Mouse (Mus musculus): ENCODE measurements around the gene Pam. TPM values are rescaled to one million over a fixed set of nuclear protein-coding genes. Genes with fewer than 3 reads are reported as not detected.
A peak's percentile ranks its signal among the peaks of the same experiment; 100 is the strongest.
"Not testable (repeated sequence)": the region's sequence is repeated elsewhere in the genome, so short reads cannot be mapped to it uniquely, and the experiment has no call there.

Pam gene
- total RNA-seq, 2 experiments from 2014 or later = 85.6 to 88.1 TPM

GRCm38 (mm10) chr1:98038252-98038651 is 57.2 kb downstream of the Pam start:
- DNase-seq = no peak

GRCm38 (mm10) chr1:98035736-98036135 is 59.7 kb downstream of the Pam start:
- DNase-seq = no peak

GRCm38 (mm10) chr1:98031802-98032201 is 63.6 kb downstream of the Pam start:
- DNase-seq = no peak

GRCm38 (mm10) chr1:98029025-98029424 is 66.4 kb downstream of the Pam start:
- no peak for DNase-seq

- no peak for DNase-seq
Measured at GRCm38 (mm10) chr1:98028468-98028867, 67.0 kb downstream of the Pam start.

- no peak for DNase-seq
Measured at GRCm38 (mm10) chr1:98027959-98028358, 67.5 kb downstream of the Pam start.

- no peak for DNase-seq
Measured at GRCm38 (mm10) chr1:98025924-98026640, 69.4 kb downstream of the Pam start.

- DNase-seq = no peak
Measured at GRCm38 (mm10) chr1:98023866-98024265, 71.6 kb downstream of the Pam start.

GRCm38 (mm10) chr1:98018987-98019386 is 76.5 kb downstream of the Pam start:
- no peak for DNase-seq

GRCm38 (mm10) chr1:98016004-98016848 is 79.2 kb downstream of the Pam start:
- DNase-seq = no peak

GRCm38 (mm10) chr1:98015564-98015963 is 79.9 kb downstream of the Pam start:
- no peak for DNase-seq

- DNase-seq = peak; percentile 19
Measured at GRCm38 (mm10) chr1:98002561-98003425, 92.7 kb downstream of the Pam start.

- DNase-seq = no peak
Measured at GRCm38 (mm10) chr1:97999465-97999864, 96.0 kb downstream of the Pam start.

- DNase-seq = not testable (repeated sequence)
Measured at GRCm38 (mm10) chr1:97998961-97999360, 96.5 kb downstream of the Pam start.

GRCm38 (mm10) chr1:97997088-97997487 is 98.4 kb downstream of the Pam start:
- no peak for DNase-seq

- no peak for DNase-seq
Measured at GRCm38 (mm10) chr1:97991976-97992375, 103.5 kb downstream of the Pam start.

- no peak for DNase-seq
Measured at GRCm38 (mm10) chr1:97983189-97983588, 112.3 kb downstream of the Pam start.

- no peak for DNase-seq
Measured at GRCm38 (mm10) chr1:97979422-97979821, 116.0 kb downstream of the Pam start.

- no peak for DNase-seq
Measured at GRCm38 (mm10) chr1:97977521-97977920, 117.9 kb downstream of the Pam start.

- DNase-seq = peak; percentile 75
Measured at GRCm38 (mm10) chr1:97976873-97977473, 118.5 kb downstream of the Pam start.

GRCm38 (mm10) chr1:97976072-97976471 is 119.4 kb downstream of the Pam start:
- DNase-seq = peak; percentile 9

GRCm38 (mm10) chr1:97974968-97975367 is 120.5 kb downstream of the Pam start:
- no peak for DNase-seq

Data from gastrocnemius, postnatal 10 days (tissue).